Mouse (Mus musculus) cerebellum, postnatal 25 days (tissue): ENCODE measurements around the gene Cdh18.
"Not testable (repeated sequence)": the region's sequence is repeated elsewhere in the genome, so short reads cannot be mapped to it uniquely, and the experiment has no call there.

Source experiments
- DNase-seq, 2 experiments: peaks; one replicate each; pipeline ENCODE4 v3.0.0; 2021; ENCODE audit warnings: mixed read lengths in 2 of 2

Cdh18 gene

DNA sequence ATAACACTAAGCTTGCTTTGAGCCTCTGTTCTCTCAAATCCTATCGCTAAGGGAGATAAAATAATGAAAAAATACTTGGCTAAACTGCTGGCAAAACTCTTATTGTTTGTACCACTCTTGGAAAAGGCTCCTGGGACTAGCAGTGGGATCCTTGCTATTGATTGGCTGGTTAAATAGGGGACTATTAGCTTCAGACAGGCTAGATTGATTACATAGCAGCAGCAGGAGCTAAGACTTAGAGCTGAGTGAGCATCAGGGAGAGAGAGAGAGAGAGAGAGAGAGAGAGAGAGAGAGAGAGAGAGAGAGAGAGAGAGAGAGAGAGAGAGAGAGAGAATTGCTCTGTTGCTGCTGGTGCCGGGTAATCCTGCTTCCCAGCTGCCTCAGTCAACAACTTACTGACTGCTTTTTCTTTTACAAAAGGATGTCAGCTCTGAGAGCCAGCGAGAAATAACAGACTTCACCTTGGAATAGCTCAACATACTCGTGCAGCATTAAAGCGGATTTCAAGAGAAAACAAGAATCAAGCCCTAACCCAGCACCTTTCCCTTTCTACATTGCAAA, at the start of gene Cdh18:
Cdh18 (plus strand) TSS at position 312 of the 561 bp plus-strand sequence.
- DNase-seq, result no peak

DNA sequence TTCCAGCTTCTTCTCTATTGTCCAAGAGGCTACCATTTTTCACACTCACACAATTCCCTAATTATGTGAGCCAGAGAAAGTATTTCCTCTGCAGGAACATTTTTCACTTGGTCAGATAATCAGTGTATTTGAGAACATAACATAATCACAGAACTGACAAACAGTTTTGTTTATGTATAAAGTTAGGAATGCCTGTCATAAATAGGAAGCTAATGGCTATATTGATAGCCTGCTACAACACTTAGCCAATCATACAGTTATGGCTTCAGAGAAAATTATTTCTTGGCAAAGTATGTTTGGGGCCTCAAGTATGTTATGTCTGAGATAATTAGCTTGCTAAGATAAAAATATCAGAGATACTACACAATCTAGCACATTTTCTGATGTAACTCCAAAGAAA, 37.6 kb upstream of the Cdh18 start:
- DNase-seq, result no peak

DNA sequence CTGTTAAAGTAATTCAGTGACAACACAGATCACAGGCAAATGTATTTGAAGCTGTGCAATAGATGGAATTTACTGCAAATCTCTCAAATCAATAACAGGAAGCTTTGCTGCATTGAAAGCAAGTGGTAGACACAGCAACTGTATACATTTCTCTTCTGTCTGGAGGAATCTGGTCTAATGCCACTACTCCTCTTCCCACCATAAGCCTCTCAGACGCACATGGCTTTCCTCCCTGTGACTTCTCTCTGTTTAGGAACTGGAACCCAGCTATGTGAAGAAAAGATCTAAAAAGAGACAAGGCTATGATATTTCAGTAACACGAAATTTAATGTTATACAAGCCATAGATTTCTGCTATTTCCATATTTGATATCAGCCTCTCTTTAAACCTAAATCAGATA, 13.0 kb upstream of the Cdh18 start:
- no peak for DNase-seq

DNA sequence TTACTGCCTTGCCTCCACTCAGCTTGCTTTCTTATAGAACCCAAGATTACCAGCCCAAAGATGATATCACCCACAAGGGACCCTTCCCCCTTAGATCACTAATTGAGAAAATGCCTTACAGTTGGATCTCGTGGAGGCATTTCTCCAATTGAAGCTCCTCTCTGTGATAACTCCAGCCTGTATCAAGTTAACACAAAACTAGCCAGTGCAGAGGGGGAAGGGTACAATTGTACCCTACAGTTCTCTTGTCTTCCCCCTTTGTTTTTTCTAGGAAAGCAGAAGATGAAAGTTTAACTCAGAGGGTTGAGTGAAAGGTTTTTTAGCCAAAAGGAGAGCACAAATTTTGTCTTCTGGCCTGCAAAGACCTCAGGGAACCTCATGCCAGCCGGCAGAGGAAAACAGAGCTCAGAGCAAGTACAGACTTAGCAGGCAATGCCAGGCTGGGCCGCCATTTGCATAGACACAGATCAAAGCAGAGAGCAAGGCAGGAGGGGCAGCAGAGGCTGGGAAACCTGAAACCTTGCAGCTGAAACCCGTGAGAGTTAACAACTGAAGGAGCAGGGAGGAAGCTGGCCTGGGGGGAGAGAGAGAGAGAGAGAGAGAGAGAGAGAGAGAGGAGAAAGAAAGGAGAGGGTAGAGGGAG, 29.3 kb downstream of the Cdh18 start:
- DNase-seq, result no peak

DNA sequence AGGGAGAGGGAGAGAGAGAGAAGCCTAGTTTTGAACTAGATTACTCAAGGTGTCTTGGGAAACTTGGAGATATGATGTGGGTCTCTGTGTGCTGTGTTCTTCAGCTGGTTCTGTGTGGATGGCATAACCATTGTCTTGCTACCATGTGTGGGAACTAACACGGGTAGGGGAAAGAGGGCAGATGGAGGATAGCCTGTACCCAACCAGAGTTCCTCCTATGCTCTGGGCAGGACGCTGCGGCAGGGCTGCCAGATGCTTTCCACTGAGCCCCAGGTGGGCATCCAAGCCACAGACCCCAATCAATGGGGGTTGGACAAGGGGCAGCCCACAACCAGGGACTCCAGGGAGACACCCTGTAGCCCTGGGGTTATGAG, 29.8 kb downstream of the Cdh18 start:
- no peak for DNase-seq

DNA sequence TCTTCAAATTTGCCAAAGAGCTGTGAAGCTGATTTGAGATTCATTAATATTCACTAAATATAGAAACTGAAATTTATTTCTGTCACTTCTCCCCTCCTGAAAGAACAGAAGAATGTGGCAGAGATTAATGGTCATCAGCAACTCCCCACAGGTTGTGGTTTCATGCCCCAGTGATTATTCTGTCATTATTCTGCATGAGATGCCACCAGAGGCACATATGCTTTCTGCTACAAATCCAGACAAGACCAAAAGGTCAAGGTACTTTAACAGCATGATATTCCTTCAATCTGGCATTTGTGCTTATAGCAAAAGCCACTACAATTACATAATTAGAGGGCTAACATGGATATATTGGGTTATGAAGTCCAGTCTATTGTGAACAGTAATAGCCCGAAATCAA, 35.8 kb downstream of the Cdh18 start:
- peak; percentile 55 to 67 for DNase-seq

DNA sequence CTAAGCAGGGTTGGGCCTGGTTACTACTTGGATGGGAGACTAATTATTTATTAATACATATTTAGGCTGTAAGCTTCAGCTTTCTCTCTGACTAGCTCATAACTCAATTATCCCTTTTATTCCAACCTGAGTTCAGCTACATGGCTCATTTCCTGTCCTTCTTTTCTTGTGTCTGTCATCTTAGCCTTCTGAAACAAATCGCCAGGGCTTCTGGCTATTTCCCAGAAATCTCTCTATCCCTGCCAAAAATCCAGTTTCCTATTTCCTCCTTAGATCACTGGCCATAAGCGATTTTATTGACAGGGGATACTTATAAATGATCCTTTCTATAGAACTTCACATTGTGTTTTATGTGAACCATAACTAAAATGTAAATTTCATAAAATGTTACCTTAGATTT, 167.6 kb downstream of the Cdh18 start:
- DNase-seq, result peak; percentile 12 to 36

DNA sequence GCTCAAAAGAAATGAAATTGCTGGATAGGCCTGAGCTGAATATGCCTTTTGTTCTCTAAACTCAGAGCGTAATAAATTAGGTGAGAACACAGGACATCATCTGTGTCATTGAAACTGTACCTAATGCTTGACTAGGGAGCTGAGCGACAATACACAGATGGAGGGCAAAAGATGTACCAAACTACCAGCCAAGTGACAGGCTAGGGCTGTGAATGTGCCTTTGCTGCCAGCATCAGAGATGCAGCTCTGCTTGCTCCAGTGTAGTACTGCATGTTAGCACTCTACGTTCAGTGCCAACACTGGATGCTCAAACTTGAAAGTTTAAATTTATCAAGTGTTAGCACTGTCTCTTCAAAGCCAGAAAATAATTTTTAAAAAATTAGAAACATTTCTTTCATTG, 168.9 kb downstream of the Cdh18 start:
- DNase-seq, result peak; percentile 55 to 70

DNA sequence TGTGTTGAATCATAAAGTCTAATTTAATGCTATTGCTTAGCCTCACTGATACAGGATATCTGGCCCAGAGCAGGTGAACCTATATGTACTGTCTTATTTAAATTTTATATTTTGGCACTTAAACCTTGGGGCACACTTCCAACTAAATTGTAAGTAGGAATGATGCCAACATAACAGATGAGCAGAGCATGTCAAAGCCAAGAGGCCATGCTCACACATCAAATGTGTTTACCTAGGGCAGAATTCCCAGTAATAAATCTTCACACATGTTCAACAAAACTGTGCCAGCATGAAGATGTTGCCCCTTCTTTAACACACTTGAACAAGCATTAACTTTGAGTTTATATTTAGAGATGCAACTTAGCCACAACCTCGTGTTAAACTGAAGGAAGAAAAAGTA, 177.8 kb downstream of the Cdh18 start:
- DNase-seq, result peak; percentile 21 to 44

DNA sequence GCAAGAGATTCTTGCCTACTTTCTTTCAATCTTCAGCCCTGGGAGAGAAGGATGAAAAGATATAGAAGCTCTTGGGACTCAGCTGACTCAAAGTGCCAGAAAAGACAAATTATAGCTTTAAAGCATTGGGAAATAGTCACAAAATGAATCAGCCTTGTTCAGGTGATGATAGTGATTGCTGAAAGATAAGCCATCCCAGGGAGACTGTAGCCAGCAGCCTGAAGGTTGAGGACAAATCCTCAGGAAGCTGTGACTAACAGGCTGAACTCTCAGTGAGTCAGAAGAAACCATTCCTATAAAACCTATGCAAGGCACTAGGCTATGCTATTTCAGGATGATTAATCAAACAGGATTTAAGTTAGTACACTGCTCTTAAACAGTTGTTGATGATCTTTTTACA, 184.2 kb downstream of the Cdh18 start:
- no peak for DNase-seq

DNA sequence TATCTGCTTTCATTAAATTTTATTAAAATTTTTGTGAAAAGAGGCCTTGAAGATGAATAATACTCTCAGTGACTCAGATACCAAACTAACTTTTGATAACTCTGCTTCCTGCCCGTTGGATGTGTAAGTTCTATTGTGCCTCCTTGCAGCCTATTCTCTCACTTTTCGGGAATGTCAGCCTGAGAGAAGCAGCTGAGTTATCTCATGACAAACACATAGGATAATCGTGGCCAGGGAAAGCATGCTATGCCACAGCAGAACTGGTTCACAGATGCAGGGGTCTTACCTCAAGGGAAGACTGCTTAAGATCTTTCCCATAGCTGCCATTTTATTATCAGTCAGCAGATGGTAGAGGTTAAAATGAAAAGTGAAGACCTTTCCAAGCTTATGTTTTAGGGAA, 187.3 kb downstream of the Cdh18 start:
- no peak for DNase-seq

DNA sequence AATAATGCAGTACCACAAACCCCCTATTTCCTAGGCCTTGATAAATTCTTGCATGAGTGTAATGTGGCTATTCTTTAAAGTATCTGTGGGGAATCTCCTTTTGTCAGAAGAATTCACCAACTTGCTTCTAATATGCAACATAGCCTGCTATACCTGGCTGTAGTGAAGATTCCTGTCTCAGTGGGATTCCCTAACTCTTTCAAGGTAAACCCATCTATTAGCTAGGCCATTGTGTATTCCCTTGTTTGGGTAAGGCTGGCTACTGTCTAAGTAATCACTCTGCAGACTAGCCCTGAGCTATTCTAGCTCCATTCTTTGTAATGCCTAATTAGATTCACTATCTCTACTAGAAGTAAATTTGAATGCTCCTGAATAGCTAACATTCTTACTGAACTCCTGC, 212.4 kb downstream of the Cdh18 start:
- not testable (repeated sequence) for DNase-seq

DNA sequence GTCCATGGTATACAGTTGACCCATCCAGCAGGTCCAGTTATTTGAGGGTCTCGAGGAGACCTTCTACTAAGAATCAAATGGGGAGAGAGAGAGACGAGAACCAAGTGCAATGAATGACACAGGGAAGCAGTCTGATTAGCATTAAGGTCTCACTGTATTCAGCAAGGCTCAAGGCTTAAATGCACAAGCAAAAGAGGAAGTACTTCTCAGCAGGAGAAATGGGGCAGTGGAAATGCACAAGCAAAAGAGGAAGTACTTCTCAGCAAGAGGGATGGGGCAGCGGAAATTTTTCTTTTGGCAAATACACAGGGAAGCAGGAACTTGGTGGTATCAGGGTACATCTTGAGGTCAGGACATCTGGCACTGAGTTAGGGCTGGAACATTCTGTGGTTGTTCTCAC, 217.8 kb downstream of the Cdh18 start:
- not testable (repeated sequence) for DNase-seq

DNA sequence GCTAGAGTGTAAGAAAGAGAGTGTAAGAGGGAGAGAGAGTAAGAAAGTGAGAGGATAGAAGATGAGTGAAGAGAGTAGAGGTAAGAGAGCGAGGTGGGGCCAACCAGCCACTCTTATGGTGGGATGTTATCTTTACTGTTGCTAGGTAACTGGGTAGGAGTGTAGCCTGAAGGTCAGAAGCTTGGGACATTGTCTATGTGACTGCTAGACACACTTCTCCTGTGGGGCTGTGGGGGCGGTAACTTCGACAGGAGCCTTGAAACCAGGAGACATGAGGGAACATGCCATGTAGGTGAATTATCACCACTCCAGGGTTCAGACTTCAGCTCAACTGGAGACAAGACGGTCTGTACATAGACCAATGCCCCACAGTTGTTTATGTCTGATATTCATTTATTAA, 227.5 kb downstream of the Cdh18 start:
- no peak for DNase-seq

DNA sequence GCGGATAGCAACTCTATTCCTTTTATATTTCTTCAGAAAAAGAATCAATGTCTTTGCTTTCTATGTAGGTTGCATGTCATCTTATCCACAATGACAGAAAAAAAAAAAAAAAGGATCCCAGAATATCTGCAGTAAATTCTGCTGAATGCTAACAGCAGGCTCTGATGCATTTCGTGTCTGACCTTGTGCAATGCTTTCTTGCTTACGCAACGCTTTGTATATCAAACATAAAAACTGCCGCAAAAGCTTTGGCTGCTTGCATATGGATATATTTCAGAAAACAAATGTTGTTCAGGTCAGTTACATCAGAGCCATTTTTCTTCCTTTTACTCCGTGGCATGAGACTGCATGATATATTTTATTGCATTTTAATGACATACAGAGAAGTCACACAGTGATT, 240.9 kb downstream of the Cdh18 start:
- DNase-seq, result no peak

DNA sequence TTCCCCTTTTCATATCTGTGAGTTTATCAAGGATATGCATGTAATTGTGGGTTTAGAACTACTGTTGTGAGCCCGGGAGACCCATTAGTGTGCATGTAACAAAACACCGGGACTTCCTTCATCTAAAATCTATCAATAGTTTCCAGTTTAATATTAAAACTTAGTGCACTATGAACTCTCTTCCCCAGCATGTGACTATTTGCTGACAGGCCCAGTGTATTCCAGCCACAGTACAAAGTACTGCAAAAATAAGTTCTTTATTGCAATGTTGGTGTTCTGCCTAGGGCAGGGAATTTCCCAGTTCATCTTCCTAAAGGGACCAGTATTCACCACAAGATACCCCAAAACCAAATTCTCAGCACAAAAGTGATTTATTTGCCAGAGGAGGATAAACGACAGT, 243.0 kb downstream of the Cdh18 start:
- no peak for DNase-seq

DNA sequence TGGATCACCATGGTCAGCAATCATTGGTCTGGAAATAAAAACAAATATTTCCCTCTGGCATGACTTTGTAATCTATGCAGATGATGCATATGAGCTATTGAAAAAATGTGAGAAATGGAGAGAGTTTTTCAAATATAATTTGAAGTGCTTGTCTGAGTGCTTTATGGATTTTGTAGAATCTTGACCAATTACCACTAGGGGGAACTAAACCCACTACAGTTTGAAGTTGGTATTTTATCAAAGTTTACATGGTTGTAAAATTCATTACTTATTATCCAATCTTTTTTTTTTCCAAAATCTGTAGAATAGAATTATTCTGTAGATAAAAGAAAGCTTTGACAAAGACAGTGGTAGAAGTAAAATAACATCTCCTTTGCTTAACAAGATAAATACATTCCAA, 284.3 kb downstream of the Cdh18 start:
- DNase-seq, result no peak

DNA sequence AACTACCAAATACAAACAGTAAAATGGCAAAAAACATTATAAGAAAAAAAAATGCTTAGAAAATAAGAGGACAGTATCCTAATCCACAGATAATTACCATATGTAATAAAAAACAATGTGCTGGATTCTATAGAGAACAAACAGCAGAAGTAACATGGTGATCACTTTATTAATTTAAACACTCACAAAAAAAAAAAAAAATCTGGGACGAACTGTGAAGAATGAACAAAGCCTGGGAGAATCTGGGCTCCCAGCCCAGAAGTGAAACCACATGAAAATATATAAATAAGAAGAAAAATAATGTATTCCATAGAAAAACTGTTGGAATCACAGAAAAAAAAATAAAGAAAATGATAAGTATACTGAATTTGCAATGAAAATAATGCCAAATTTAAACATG, 288.4 kb downstream of the Cdh18 start:
- DNase-seq, result peak in 1 of 2 experiments; percentile 6

DNA sequence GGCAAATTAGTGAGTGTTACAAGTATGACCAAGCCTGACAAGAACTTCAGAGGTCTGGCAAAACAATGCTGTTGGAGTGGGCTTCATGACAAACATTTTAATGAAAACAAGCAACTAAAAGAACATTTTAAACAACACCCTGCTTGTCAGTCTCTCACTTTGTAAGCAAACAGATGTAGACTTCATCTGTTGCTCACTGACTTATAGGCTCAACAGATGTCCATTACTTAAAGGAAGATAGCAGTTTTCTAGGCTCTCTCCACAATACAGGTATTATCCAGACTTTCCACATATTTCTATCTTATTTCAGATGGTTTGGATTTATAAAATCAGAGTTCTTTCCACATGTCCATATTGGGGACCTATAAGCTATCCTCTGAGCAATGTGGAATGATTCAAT, 308.9 kb downstream of the Cdh18 start:
- no peak for DNase-seq

DNA sequence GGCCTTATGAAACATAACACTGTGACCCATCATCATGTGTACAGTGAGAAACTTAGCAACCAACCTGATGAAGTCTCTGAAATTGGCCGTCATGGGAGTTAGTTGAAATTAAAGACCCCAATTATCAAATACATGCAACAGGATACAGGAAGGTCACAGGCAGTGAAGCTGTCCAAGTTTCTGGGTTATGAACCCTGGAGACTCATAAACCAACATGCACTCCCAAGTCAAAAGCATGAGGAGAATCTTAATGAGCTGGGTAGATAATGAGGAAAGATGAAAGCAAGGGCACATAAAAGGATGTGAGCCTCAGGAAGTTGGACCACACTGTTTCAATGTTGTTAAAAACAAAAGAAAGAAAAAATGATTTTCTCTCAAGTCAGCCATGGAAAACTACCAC, 321.9 kb downstream of the Cdh18 start:
- DNase-seq, result no peak

DNA sequence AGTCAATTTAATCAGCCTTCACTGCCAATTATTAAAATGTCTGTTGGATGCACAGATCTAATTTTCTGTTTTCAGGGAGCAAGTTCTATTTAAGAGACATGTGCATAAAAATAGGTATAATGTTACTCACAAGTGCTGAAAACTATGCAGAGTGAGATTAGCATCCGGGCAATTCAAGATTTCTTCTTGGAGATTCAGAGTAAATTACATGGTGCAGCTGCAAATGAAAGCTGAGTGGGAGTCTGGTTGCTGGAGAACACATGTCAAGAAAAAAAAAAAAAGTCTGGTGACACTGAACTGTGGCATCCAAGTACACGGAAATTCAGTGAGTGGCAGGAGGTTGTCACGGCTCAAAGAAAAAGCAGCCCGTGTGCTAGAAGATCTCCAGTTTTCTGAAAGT, 348.9 kb downstream of the Cdh18 start:
- DNase-seq, result no peak

DNA sequence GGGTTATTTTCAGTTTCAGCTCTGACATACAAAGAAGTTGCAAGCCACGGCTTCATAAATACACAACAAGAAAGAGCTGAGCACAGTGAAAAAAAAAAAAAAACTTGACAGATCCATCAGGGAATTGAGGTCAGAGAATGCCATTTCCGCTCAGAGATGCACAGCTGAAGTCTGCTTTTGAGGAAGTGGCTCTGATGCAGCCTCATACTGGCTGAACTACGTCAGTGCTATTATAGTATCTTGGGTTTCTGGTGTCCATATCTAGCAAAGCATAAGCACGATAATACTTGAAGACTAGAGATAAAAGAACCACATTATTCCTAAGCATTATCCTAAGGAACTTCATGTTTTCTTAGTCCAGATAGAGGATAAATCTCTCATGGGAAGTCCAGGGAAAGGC, 349.4 kb downstream of the Cdh18 start:
- DNase-seq, result no peak

DNA sequence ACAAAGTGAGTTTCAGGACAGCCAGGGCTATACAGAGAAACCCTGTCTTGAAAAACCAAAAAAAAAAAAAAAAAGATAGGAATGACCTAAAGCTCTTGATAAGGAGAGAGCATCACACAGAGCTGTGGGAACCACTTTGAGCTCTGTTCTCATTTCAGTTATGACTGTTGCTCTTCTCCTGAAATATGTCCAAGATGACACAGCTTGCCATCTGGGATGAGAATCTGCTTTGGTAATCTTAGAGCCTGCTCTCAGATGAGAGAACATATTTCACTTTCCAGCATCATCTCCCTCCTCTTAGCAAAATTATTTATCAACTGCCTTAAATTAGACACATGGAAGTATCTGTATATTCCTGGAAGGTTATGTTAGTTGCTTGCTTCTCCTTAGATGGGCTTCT, 365.6 kb downstream of the Cdh18 start:
- DNase-seq, result peak; percentile 20 to 63

DNA sequence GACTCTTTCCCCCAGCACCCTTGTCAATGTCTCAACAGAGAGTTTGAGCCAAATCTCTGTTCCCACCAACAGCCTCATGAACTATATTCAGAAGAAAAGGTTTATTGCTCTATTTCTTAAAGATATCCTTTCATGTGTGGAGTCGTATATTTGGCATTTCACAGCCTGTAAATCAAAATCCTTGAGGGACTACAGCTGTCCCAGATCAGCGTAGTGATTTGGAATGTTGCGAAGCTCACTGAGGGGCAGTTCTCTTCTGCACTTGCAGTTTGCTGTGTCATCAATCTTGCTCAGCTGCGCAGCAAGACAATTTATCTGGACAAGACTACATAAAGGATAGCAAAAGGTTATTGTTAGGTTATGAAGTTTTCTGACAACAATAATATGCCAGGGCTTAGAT, 385.5 kb downstream of the Cdh18 start:
- no peak for DNase-seq

DNA sequence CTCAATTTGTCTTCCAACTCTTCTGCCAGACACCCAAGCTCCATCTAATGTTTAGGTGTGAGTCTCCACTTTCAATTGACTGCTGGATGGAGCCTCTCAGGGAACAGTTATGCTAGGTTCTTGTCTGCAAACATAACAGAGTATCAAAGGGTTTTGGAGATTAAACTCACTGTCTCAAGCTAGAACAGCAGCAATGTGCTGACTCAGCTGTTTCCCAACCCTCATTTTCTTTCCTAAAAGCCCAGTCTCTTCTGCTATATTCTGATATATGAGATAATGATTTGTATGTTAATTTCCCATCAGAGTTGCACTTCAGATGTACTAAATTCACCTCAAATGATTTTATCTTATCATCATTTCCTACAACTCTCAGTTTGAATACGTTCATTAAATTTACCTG, 398.4 kb downstream of the Cdh18 start:
- DNase-seq, result no peak
